Mouse (Mus musculus) heart, embryonic 12.5 days (tissue): ENCODE measurements around the gene Ppp1r1c. TPM values are rescaled to one million over a fixed set of nuclear protein-coding genes. Genes with fewer than 3 reads are reported as not detected.

ENCODE experiments used
- ATAC-seq: fragments of 200-750 bp; cut with Nextera tagmentation; 2 replicates; pipeline ENCODE4 v1.8.0; 2017; ENCODE audit warnings: moderate TSS enrichment, moderate library complexity; ENCODE audit not compliant: insufficient number of reproducible peaks, low FRiP score
- H3K27ac ChIP-seq: fragments of 300-500 bp; sonication (generic); 2 replicates; pipeline ENCODE4 v1.5.1; 2016; ENCODE audit warnings: mild to moderate bottlenecking, moderate library complexity; ENCODE audit not compliant: poor library complexity, severe bottlenecking
- H3K27me3 ChIP-seq: fragments of 300-500 bp; sonication (generic); replicated peaks from 2 replicates; pipeline ENCODE4 v1.6.1; 2016; ENCODE audit warnings: mild to moderate bottlenecking, moderate library complexity
- H3K36me3 ChIP-seq: fragments of 300-500 bp; sonication (generic); 2 replicates; pipeline ENCODE4 v1.6.1; 2016; ENCODE audit warnings: mild to moderate bottlenecking, moderate library complexity
- H3K4me1 ChIP-seq: fragments of 300-500 bp; sonication (generic); replicated peaks from 2 replicates; pipeline ENCODE4 v1.6.1; 2016; ENCODE audit warnings: mild to moderate bottlenecking
- H3K4me2 ChIP-seq: fragments of 300-500 bp; sonication (generic); 2 replicates; pipeline ENCODE4 v1.6.1; 2016; ENCODE audit warnings: mild to moderate bottlenecking, moderate library complexity
- H3K4me3 ChIP-seq: fragments of 300-500 bp; sonication (generic); 2 replicates; pipeline ENCODE4 v1.5.1; 2016; ENCODE audit warnings: mild to moderate bottlenecking
- H3K9ac ChIP-seq: fragments of 300-500 bp; sonication (generic); 2 replicates; pipeline ENCODE4 v1.6.1; 2016; ENCODE audit warnings: mild to moderate bottlenecking, moderate library complexity
- H3K9me3 ChIP-seq: fragments of 300-500 bp; sonication (generic); replicated peaks from 2 replicates; pipeline ENCODE4 v1.6.1; 2016; ENCODE audit warnings: mild to moderate bottlenecking, moderate library complexity
- WGBS: fragments of 180-500 bp; shearing (Covaris S2); methylation state at CpG from one replicate; pipeline ENCODE4 v1.1.7; 2016; 5-methylcytosine and 5-hydroxymethylcytosine counted together
- polyA plus RNA-seq: library from polyadenylated mRNA; unstranded; fragments of >200 nt; fragmentation: Nextera tagmentation; extraction: Ambion mirVana; gene quantifications from 2 replicates; pipeline ENCODE4 v1.2.1, GENCODE M21; 2016

The Ppp1r1c gene
- polyA plus RNA-seq, 1 experiment from 2014 or later, result 0.22 TPM

- H3K4me1 ChIP-seq, result 0 out of 2 replicates have a peak, but pooled peaks cover 3% of the 10 kb centered on the region
- no peak overlapping the region for H3K4me3 ChIP-seq
- no peak overlapping the region for H3K27ac ChIP-seq
- no peaks in the 10 kb centered on the region for H3K36me3 ChIP-seq
- no peak overlapping the region for H3K9ac ChIP-seq
- H3K27me3 ChIP-seq, result peaks cover 12% of the 10 kb centered on the region
- no peak overlapping the region for H3K4me2 ChIP-seq
- no peaks in the 10 kb centered on the region for H3K9me3 ChIP-seq
- 37% methylated on average over 9 of the region's 9 CpGs for WGBS
- no peak for ATAC-seq
These were observed 157.9 kb downstream of the Ppp1r1c start for GRCm38 (mm10) chr2:79865275-79865999.

Other genes starting within 250 kb of the Ppp1r1c start
- 10.9 and 12.0 TPM in 2 replicates for gene Itprid2, start 72.4 kb upstream of the Ppp1r1c start, polyA plus RNA-seq